Mouse (Mus musculus) C2C12 (cell line): Measurements from ENCODE around the gene Rapgef2.

Experiments
- CEBPB ChIP-seq: IDR thresholded peaks from one replicate; pipeline ENCODE4 v1.6.1; 2011; ENCODE audit warnings: low read depth, mild to moderate bottlenecking, control low read depth, moderate library complexity
- CTCF ChIP-seq: IDR thresholded peaks from one replicate; pipeline ENCODE4 v1.5.1; 2011; ENCODE audit not compliant: control insufficient read depth, insufficient read depth, insufficient read length
- FOSL1 ChIP-seq: IDR thresholded peaks from one replicate; pipeline ENCODE4 v1.8.0; 2011; ENCODE audit warnings: mild to moderate bottlenecking, low read length; ENCODE audit not compliant: poor library complexity, insufficient read depth, severe bottlenecking
- MYOD1 ChIP-seq: IDR thresholded peaks from one replicate; pipeline ENCODE4 v1.6.1; 2011; ENCODE audit warnings: low read depth; ENCODE audit not compliant: control insufficient read depth, insufficient read length
- MYOG ChIP-seq: IDR thresholded peaks from one replicate; pipeline ENCODE4 v1.6.1; 2011; ENCODE audit not compliant: control insufficient read depth, insufficient read length; ENCODE audit errors: extremely low read depth

- TF ChIP-seq CTCF (no peak), MYOD1 (no peak), CEBPB (no peak), FOSL1 (no peak), MYOG (no peak)
These were observed 112.1 kb downstream of the Rapgef2 start for GRCm38 (mm10) chr3:79174168-79174567.
